ENCODE assay signal across 18 mouse cellular contexts in genomic region chr11:33221566-33222365, GRCm38 (mm10). TPM values are rescaled to one million over a fixed set of nuclear protein-coding genes. Genes with fewer than 3 reads are reported as not detected.
DNase-seq lines count a peak whose midpoint lies in the region; ATAC-seq and TF ChIP-seq lines count a peak whose summit lies in the region.
"Had no signal": no experiment of that assay in that cellular context is flagged by ENCODE, and none has a peak within 500 bp of the region (broad histone marks: within the 10 kb centered on the region; RNA-seq: fewer than 3 reads in every experiment).

No protein-coding gene starts in this region.

- no peak for DNase-seq in heart, postnatal 25 days (ENCODE audit: low spot score)
- peak; percentile 66 for DNase-seq in kidney, postnatal 0 days (ENCODE audit: low spot score)
- DNase-seq in kidney, adult 18-20 months = no peak
- DNase-seq in stomach, postnatal 0 days (ENCODE audit: low spot score) = no peak
- no peak for DNase-seq in c-Kit-positive CD71-positive TER-119-positive erythroid progenitor cells, embryonic 14.5 days (ENCODE audit: low spot score)
- DNase-seq: adrenal gland, postnatal 25 days; cerebellum, adult 18-20 months; embryo, embryonic 11 days; gastrocnemius, postnatal 25 days; liver, postnatal 0 days; midbrain, embryonic 14.5 days had no signal

- no peaks in the 10 kb centered on the region for H3K9me3 ChIP-seq in heart, embryonic 15.5 days (replicated peaks)
- H3K9me3 ChIP-seq in kidney, postnatal 0 days (replicated peaks; ENCODE audit: low read length) = no peaks in the 10 kb centered on the region
- no peaks in the 10 kb centered on the region for H3K9me3 ChIP-seq in stomach, embryonic 14.5 days (ENCODE audit: control insufficient read depth, low read depth, low read length)
- no peaks in the 10 kb centered on the region for H3K9me3 ChIP-seq in stomach, postnatal 0 days (ENCODE audit: control insufficient read depth, low read length)
- H3K9me3 ChIP-seq: forebrain, embryonic 13.5 days had no signal

- H3K4me1 ChIP-seq in heart, embryonic 15.5 days (replicated peaks) = peaks cover 15% of the 10 kb centered on the region
- H3K4me1 ChIP-seq in kidney, postnatal 0 days (replicated peaks; ENCODE audit: insufficient read depth, low read length) = no peaks in the 10 kb centered on the region
- H3K4me1 ChIP-seq in stomach, embryonic 14.5 days (ENCODE audit: control insufficient read depth, insufficient read depth, low read length) = no peaks in the 10 kb centered on the region
- H3K4me1 ChIP-seq in stomach, postnatal 0 days (replicated peaks; ENCODE audit: control insufficient read depth, insufficient read depth) = no peaks in the 10 kb centered on the region

- WGBS in heart, embryonic 15.5 days = 57% methylated on average over 11 of the region's 11 CpGs
- 45% methylated on average over 11 of the region's 11 CpGs for WGBS in kidney, postnatal 0 days
- WGBS in stomach, embryonic 14.5 days = 56% methylated on average over 11 of the region's 11 CpGs
- 59% methylated on average over 11 of the region's 11 CpGs for WGBS in stomach, postnatal 0 days

- no peak for TF ChIP-seq CTCF in kidney, postnatal 0 days (IDR thresholded peaks at IDR 0.05; ENCODE audit: low read depth)
- no peak for TF ChIP-seq CTCF in stomach, postnatal 0 days (IDR thresholded peaks at IDR 0.05; ENCODE audit: low read depth)

- TF ChIP-seq EP300 in stomach, postnatal 0 days (optimal IDR thresholded peaks at IDR 0.05) = no peak

- intact Hi-C loops in heart, postnatal 25 days (cut with DNase I) = no loop called here

- H3K4me2 ChIP-seq in heart, embryonic 15.5 days = no peak overlapping the region
- H3K4me2 ChIP-seq in kidney, postnatal 0 days (ENCODE audit: low read length) = no peak overlapping the region
- H3K4me2 ChIP-seq in stomach, embryonic 14.5 days (replicated peaks; ENCODE audit: low read depth, low read length) = no peak overlapping the region
- no peak overlapping the region for H3K4me2 ChIP-seq in stomach, postnatal 0 days (replicated peaks; ENCODE audit: low read depth)
- H3K4me2 ChIP-seq: forebrain, embryonic 13.5 days had no signal

- no peak for ATAC-seq in heart, embryonic 15.5 days (replicated peaks; ENCODE audit: insufficient number of reproducible peaks, insufficient read depth, low FRiP score, low read depth)
- no peak for ATAC-seq in kidney, postnatal 0 days (replicated peaks; ENCODE audit: low FRiP score, low read depth)
- ATAC-seq in stomach, embryonic 14.5 days (ENCODE audit: insufficient number of reproducible peaks, insufficient read depth, low FRiP score, low read depth) = 0 out of 2 replicates have a peak, but pooled peaks have one; percentile 21
- no peak for ATAC-seq in stomach, postnatal 0 days (ENCODE audit: low FRiP score, low TSS enrichment)
- no peak for ATAC-seq in CD4-positive, CD25-positive, alpha-beta regulatory T cell, adult 4 months
- ATAC-seq: forebrain, embryonic 13.5 days; liver, postnatal 0 days; Patski had no signal

- no peak overlapping the region for H3K9ac ChIP-seq in heart, embryonic 15.5 days
- H3K9ac ChIP-seq in kidney, postnatal 0 days (ENCODE audit: low read depth, low read length) = no peak overlapping the region
- H3K9ac ChIP-seq in stomach, embryonic 14.5 days (replicated peaks; ENCODE audit: low read depth, low read length) = no peak overlapping the region
- no peak overlapping the region for H3K9ac ChIP-seq in stomach, postnatal 0 days (ENCODE audit: low read length)
- H3K9ac ChIP-seq: forebrain, embryonic 13.5 days; liver, postnatal 0 days had no signal

- peak overlapping the region; percentile 16; the same call in 1 of the 2 replicates for H3K27ac ChIP-seq in heart, embryonic 15.5 days
- no peak overlapping the region for H3K27ac ChIP-seq in kidney, postnatal 0 days
- no peak overlapping the region for H3K27ac ChIP-seq in stomach, embryonic 14.5 days (ENCODE audit: low read length)
- no peak overlapping the region for H3K27ac ChIP-seq in stomach, postnatal 0 days (replicated peaks)
- H3K27ac ChIP-seq: forebrain, embryonic 13.5 days had no signal

- H3K36me3 ChIP-seq in heart, embryonic 15.5 days = no peaks in the 10 kb centered on the region
- no peaks in the 10 kb centered on the region for H3K36me3 ChIP-seq in kidney, postnatal 0 days (ENCODE audit: insufficient read depth, low read length)
- H3K36me3 ChIP-seq in stomach, embryonic 14.5 days (ENCODE audit: control insufficient read depth, insufficient read depth, low read length) = no peaks in the 10 kb centered on the region
- H3K36me3 ChIP-seq in stomach, postnatal 0 days (ENCODE audit: control insufficient read depth, insufficient read depth, low read length) = no peaks in the 10 kb centered on the region

- no peaks in the 10 kb centered on the region for H3K27me3 ChIP-seq in heart, embryonic 15.5 days
- no peaks in the 10 kb centered on the region for H3K27me3 ChIP-seq in kidney, postnatal 0 days (ENCODE audit: insufficient read depth, low read length)
- H3K27me3 ChIP-seq in stomach, embryonic 14.5 days (ENCODE audit: control insufficient read depth, insufficient read depth, low read length) = no peaks in the 10 kb centered on the region
- H3K27me3 ChIP-seq in stomach, postnatal 0 days (ENCODE audit: control insufficient read depth, insufficient read depth, low read length) = no peaks in the 10 kb centered on the region
- H3K27me3 ChIP-seq: forebrain, embryonic 13.5 days; Patski had no signal

- H3K4me3 ChIP-seq in heart, embryonic 15.5 days = no peak overlapping the region
- H3K4me3 ChIP-seq in kidney, postnatal 0 days (replicated peaks; ENCODE audit: low read depth, low read length) = no peak overlapping the region
- H3K4me3 ChIP-seq in stomach, embryonic 14.5 days (ENCODE audit: low read depth, low read length) = no peak overlapping the region
- H3K4me3 ChIP-seq in stomach, postnatal 0 days (ENCODE audit: low read depth, low read length) = no peak overlapping the region
- H3K4me3 ChIP-seq: forebrain, embryonic 13.5 days had no signal

RNA-seq across cellular contexts. Expression of gene Tlx3, which starts 18.4 kb away (rescaled TPM):
- 0.08 and 0.27 TPM in 2 replicates for polyA plus RNA-seq in heart, embryonic 15.5 days (2015; fragmentation: Nextera tagmentation; extraction: Ambion mirVana)
- total RNA-seq in heart, postnatal 25 days (2021) = not detected
- not detected in 2 replicates for polyA plus RNA-seq in kidney, postnatal 0 days (2015; fragmentation: Nextera tagmentation; extraction: Ambion mirVana)
- polyA plus RNA-seq in stomach, embryonic 14.5 days (2014; fragmentation: Nextera tagmentation; extraction: Ambion mirVana) = not detected in 2 replicates
- polyA plus RNA-seq in stomach, postnatal 0 days (2015; fragmentation: Nextera tagmentation; extraction: Ambion mirVana) = not detected in 2 replicates
- polyA plus RNA-seq in CD4-positive, CD25-positive, alpha-beta regulatory T cell, adult 4 months (2017; shearing (Covaris generic)) = not detected
- total RNA-seq: gastrocnemius, postnatal 25 days; left cerebral cortex, postnatal 10 days had no signal
- polyA plus RNA-seq: forebrain, embryonic 13.5 days; liver, postnatal 0 days; spleen, adult 2 months had no signal

RNA-seq across cellular contexts. Expression of gene Gm12117, which starts 54.8 kb away (rescaled TPM):
- not detected in 2 replicates for polyA plus RNA-seq in heart, embryonic 15.5 days (2015; fragmentation: Nextera tagmentation; extraction: Ambion mirVana)
- not detected for total RNA-seq in heart, postnatal 25 days (2021)
- not detected in 2 replicates for polyA plus RNA-seq in kidney, postnatal 0 days (2015; fragmentation: Nextera tagmentation; extraction: Ambion mirVana)
- polyA plus RNA-seq in stomach, embryonic 14.5 days (2014; fragmentation: Nextera tagmentation; extraction: Ambion mirVana) = not detected in 2 replicates
- not detected in 2 replicates for polyA plus RNA-seq in stomach, postnatal 0 days (2015; fragmentation: Nextera tagmentation; extraction: Ambion mirVana)
- polyA plus RNA-seq in CD4-positive, CD25-positive, alpha-beta regulatory T cell, adult 4 months (2017; shearing (Covaris generic)) = not detected
- total RNA-seq: adrenal gland, postnatal 25 days; gastrocnemius, postnatal 25 days had no signal
- polyA plus RNA-seq: forebrain, embryonic 13.5 days; liver, postnatal 0 days; midbrain, embryonic 14.5 days; Patski; spleen, adult 2 months had no signal

RNA-seq across cellular contexts. Expression of gene Npm1, which starts 58.8 kb away (rescaled TPM):
- polyA plus RNA-seq in heart, embryonic 15.5 days (2015; fragmentation: Nextera tagmentation; extraction: Ambion mirVana) = 392 and 425 TPM in 2 replicates
- 100 to 1,000 TPM; 138 to 153 TPM for total RNA-seq in heart, postnatal 25 days (2021)
- polyA plus RNA-seq in kidney, postnatal 0 days (2015; fragmentation: Nextera tagmentation; extraction: Ambion mirVana) = 901 and 905 TPM in 2 replicates
- polyA plus RNA-seq in stomach, embryonic 14.5 days (2014; fragmentation: Nextera tagmentation; extraction: Ambion mirVana) = 1,097 and 1,101 TPM in 2 replicates
- polyA plus RNA-seq in stomach, postnatal 0 days (2015; fragmentation: Nextera tagmentation; extraction: Ambion mirVana) = 343 and 356 TPM in 2 replicates
- 1,000 to 10,000 TPM; 1,268 to 1,417 TPM for polyA plus RNA-seq in CD4-positive, CD25-positive, alpha-beta regulatory T cell, adult 4 months (2017; shearing (Covaris generic))
